Mouse (Mus musculus): ENCODE results near the gene Tes.

Tes gene

GRCm38 (mm10) chr6:17079304-17079703 is 14.4 kb downstream of the Tes start:
- no peak for DNase-seq

GRCm38 (mm10) chr6:17079826-17080225 is 14.9 kb downstream of the Tes start:
- no peak for DNase-seq

GRCm38 (mm10) chr6:17082238-17082637 is 17.3 kb downstream of the Tes start:
- DNase-seq = no peak

- no peak for DNase-seq
Observed at GRCm38 (mm10) chr6:17082800-17083199, 17.9 kb downstream of the Tes start.

GRCm38 (mm10) chr6:17087485-17087884 is 22.5 kb downstream of the Tes start:
- DNase-seq = peak; percentile 85 to 87

GRCm38 (mm10) chr6:17097301-17097700 is 32.4 kb downstream of the Tes start:
- no peak for DNase-seq

GRCm38 (mm10) chr6:17098559-17098958 is 33.6 kb downstream of the Tes start:
- DNase-seq = no peak

GRCm38 (mm10) chr6:17099477-17100130 is 34.7 kb downstream of the Tes start:
- DNase-seq = no peak

- peak; percentile 45 to 48 for DNase-seq
Observed at GRCm38 (mm10) chr6:17105714-17106113, 40.8 kb downstream of the Tes start.

GRCm38 (mm10) chr6:17106493-17106892 is 41.5 kb downstream of the Tes start:
- no peak for DNase-seq

- DNase-seq = no peak
Observed at GRCm38 (mm10) chr6:17109204-17109603, 44.3 kb downstream of the Tes start.

GRCm38 (mm10) chr6:17110564-17111100 is 45.7 kb downstream of the Tes start:
- no peak for DNase-seq

GRCm38 (mm10) chr6:17112081-17112480 is 47.1 kb downstream of the Tes start:
- no peak for DNase-seq

- DNase-seq = no peak
Observed at GRCm38 (mm10) chr6:17112990-17113389, 48.0 kb downstream of the Tes start.

- no peak for DNase-seq
Observed at GRCm38 (mm10) chr6:17114588-17114987, 49.6 kb downstream of the Tes start.

- DNase-seq = no peak
Observed at GRCm38 (mm10) chr6:17115046-17115790, 50.3 kb downstream of the Tes start.

- DNase-seq = no peak
Observed at GRCm38 (mm10) chr6:17119521-17120232, 54.7 kb downstream of the Tes start.

- DNase-seq = no peak
Observed at GRCm38 (mm10) chr6:17140021-17140420, 75.1 kb downstream of the Tes start.

GRCm38 (mm10) chr6:17142577-17143359 is 77.8 kb downstream of the Tes start:
- DNase-seq = no peak

- no peak for DNase-seq
Observed at GRCm38 (mm10) chr6:17151071-17151715, 86.2 kb downstream of the Tes start.

GRCm38 (mm10) chr6:17152551-17152950 is 87.6 kb downstream of the Tes start:
- no peak for DNase-seq
